Mouse (Mus musculus) liver, embryonic 15.5 days (tissue): ENCODE measurements at regions not wholly inside any gene's neighbourhood (a gene's known extent, or its start where the extent isn't known, plus 50 kb on each side); places are given as distances from the start of the nearest gene placed in this dataset.

Source experiments
- ATAC-seq: fragments of 200-750 bp; cut with Nextera tagmentation; 2 replicates; pipeline ENCODE4 v1.8.0; 2017; ENCODE audit warnings: moderate number of reproducible peaks, mild to moderate bottlenecking, moderate library complexity; ENCODE audit not compliant: insufficient read depth
- H3K27ac ChIP-seq: fragments of 300-500 bp; sonication (generic); replicated peaks from 2 replicates; pipeline ENCODE4 v1.5.1; 2015; ENCODE audit warnings: mild to moderate bottlenecking, inconsistent platforms
- H3K27me3 ChIP-seq: fragments of 300-500 bp; sonication (generic); 2 replicates; pipeline ENCODE4 v1.6.1; 2015; ENCODE audit warnings: mild to moderate bottlenecking, inconsistent platforms
- H3K36me3 ChIP-seq: fragments of 300-500 bp; sonication (generic); replicated peaks from 2 replicates; pipeline ENCODE4 v1.6.1; 2015; ENCODE audit warnings: moderate library complexity, mild to moderate bottlenecking, inconsistent platforms
- H3K4me1 ChIP-seq: fragments of 300-500 bp; sonication (generic); replicated peaks from 2 replicates; pipeline ENCODE4 v1.6.1; 2015; ENCODE audit warnings: inconsistent platforms
- H3K4me2 ChIP-seq: fragments of 300-500 bp; sonication (generic); 2 replicates; pipeline ENCODE4 v1.6.1; 2015; ENCODE audit warnings: moderate library complexity, mild to moderate bottlenecking, inconsistent platforms
- H3K4me3 ChIP-seq: fragments of 300-500 bp; sonication (generic); replicated peaks from 2 replicates; pipeline ENCODE4 v1.5.1; 2015; ENCODE audit warnings: mild to moderate bottlenecking, inconsistent platforms
- H3K9ac ChIP-seq: fragments of 300-500 bp; sonication (generic); 2 replicates; pipeline ENCODE4 v1.6.1; 2015; ENCODE audit warnings: moderate library complexity, mild to moderate bottlenecking, inconsistent platforms
- H3K9me3 ChIP-seq: fragments of 300-500 bp; sonication (generic); replicated peaks from 2 replicates; pipeline ENCODE4 v1.6.1; 2016; ENCODE audit warnings: inconsistent platforms
- WGBS: fragments of 180-500 bp; shearing (Covaris S2); methylation state at CpG from one replicate; pipeline ENCODE4 v1.1.7; 2015; ENCODE audit warnings: mixed read lengths; ENCODE audit not compliant: insufficient replicate concordance; 5-methylcytosine and 5-hydroxymethylcytosine counted together

GRCm38 (mm10) chr12:118784643-118785042 is 61.5 kb upstream of the Sp8 start:
- no peak for ATAC-seq
- no peaks in the 10 kb centered on the region for H3K4me1 ChIP-seq
- 61% methylated on average over 1 of the region's 1 CpGs for WGBS

GRCm38 (mm10) chr12:118781978-118782377 is 64.2 kb upstream of the Sp8 start:
- H3K4me1 ChIP-seq: no peaks in the 10 kb centered on the region
- no peak overlapping the region for H3K9ac ChIP-seq
- ATAC-seq: no peak
- H3K4me2 ChIP-seq: no peak overlapping the region
- H3K36me3 ChIP-seq: no peaks in the 10 kb centered on the region
- H3K9me3 ChIP-seq: no peaks in the 10 kb centered on the region
- no peak overlapping the region for H3K27ac ChIP-seq
- no peaks in the 10 kb centered on the region for H3K27me3 ChIP-seq
- whole genome bisulfite sequencing: 68% methylated on average over 3 of the region's 3 CpGs
- no peak overlapping the region for H3K4me3 ChIP-seq

More at GRCm38 (mm10) chr12:118784643-118785042, 61.5 kb upstream of the Sp8 start:
- H3K27me3 ChIP-seq: no peaks in the 10 kb centered on the region
- no peaks in the 10 kb centered on the region for H3K36me3 ChIP-seq
- H3K4me3 ChIP-seq: no peak overlapping the region
- H3K9me3 ChIP-seq: no peaks in the 10 kb centered on the region
- no peak overlapping the region for H3K4me2 ChIP-seq
- no peak overlapping the region for H3K9ac ChIP-seq
- no peak overlapping the region for H3K27ac ChIP-seq

- no peak for ATAC-seq
- Histone ChIP-seq H3K9ac (no peak overlapping the region), H3K4me2 (no peak overlapping the region), H3K4me1 (no peaks in the 10 kb centered on the region), H3K4me3 (no peak overlapping the region), H3K36me3 (no peaks in the 10 kb centered on the region), H3K27me3 (no peaks in the 10 kb centered on the region), H3K27ac (no peak overlapping the region), H3K9me3 (no peaks in the 10 kb centered on the region)
- WGBS: 31% methylated on average over 1 of the region's 1 CpGs
Observed at GRCm38 (mm10) chr12:118775463-118776064, 70.6 kb upstream of the Sp8 start.

DNA sequence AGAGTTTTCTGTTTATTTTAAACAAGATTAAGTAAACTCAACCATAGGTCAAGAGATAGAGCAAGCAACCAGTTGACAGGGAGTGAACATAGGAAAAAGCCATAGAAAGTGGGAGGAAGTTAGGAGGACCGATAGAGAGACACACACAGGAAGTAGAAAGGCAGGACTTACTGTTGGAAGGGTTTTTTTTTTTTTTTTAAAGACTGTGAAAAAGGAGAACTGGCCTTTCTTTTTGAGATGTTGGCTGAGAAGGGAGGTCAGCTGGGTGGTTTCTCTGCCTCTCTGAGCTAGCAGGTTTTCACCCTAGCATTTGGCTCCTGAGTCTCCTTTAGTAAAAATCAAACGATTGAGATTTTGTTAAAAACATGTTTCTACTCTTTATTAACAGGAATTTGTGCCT is 73.3 kb upstream of the Sp8 start:
- H3K9ac ChIP-seq: no peak overlapping the region
- 27% methylated on average over 2 of the region's 2 CpGs for WGBS
- ATAC-seq: no peak

DNA sequence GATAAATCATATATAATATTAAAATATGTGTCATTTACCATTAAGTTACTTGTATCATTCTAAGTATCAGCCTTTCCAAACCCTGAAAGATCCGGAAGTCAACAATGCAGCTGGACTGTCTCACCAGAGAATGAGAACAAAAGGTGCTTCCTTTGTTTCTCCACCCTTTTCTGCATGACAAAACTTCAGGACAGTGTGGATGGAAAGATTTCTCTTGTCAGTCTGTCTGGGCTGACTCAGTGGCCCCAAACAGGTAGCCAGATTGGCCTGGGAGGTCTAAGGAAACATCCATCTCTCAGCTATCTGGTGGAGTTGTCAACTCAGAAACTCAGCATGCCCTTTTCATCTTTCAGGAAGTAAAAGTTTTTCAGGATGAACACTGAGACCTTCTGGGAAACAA is 79.7 kb upstream of the Sp8 start:
- no peak overlapping the region for H3K27ac ChIP-seq
- no peak overlapping the region for H3K4me3 ChIP-seq
- no peaks in the 10 kb centered on the region for H3K36me3 ChIP-seq
- no peaks in the 10 kb centered on the region for H3K4me1 ChIP-seq
- no peaks in the 10 kb centered on the region for H3K9me3 ChIP-seq
- ATAC-seq: no peak
- no peaks in the 10 kb centered on the region for H3K27me3 ChIP-seq
- no peak overlapping the region for H3K4me2 ChIP-seq
- WGBS: 51% methylated on average over 1 of the region's 1 CpGs
- H3K9ac ChIP-seq: no peak overlapping the region

More for the DNA sequence above, 73.3 kb upstream of the Sp8 start:
- no peaks in the 10 kb centered on the region for H3K27me3 ChIP-seq
- no peaks in the 10 kb centered on the region for H3K4me1 ChIP-seq
- H3K36me3 ChIP-seq: no peaks in the 10 kb centered on the region
- H3K4me2 ChIP-seq: no peak overlapping the region
- H3K9me3 ChIP-seq: no peaks in the 10 kb centered on the region
- no peak overlapping the region for H3K27ac ChIP-seq
- H3K4me3 ChIP-seq: no peak overlapping the region

GRCm38 (mm10) chr12:118754076-118754475 is 92.1 kb upstream of the Sp8 start:
- Histone ChIP-seq H3K9ac (no peak overlapping the region), H3K36me3 (no peaks in the 10 kb centered on the region), H3K4me2 (no peak overlapping the region), H3K4me3 (no peak overlapping the region), H3K9me3 (no peaks in the 10 kb centered on the region), H3K27me3 (no peaks in the 10 kb centered on the region), H3K4me1 (no peaks in the 10 kb centered on the region), H3K27ac (no peak overlapping the region)
- no peak for ATAC-seq
- 31% methylated on average over 2 of the region's 2 CpGs for whole genome bisulfite sequencing

GRCm38 (mm10) chr12:118739103-118739502 is 107.0 kb upstream of the Sp8 start:
- no peak overlapping the region for H3K4me3 ChIP-seq
- no peak for ATAC-seq
- H3K4me2 ChIP-seq: no peak overlapping the region
- no peak overlapping the region for H3K27ac ChIP-seq
- H3K4me1 ChIP-seq: no peaks in the 10 kb centered on the region
- no peaks in the 10 kb centered on the region for H3K36me3 ChIP-seq
- WGBS: 54% methylated on average over 4 of the region's 4 CpGs
- no peaks in the 10 kb centered on the region for H3K27me3 ChIP-seq
- no peak overlapping the region for H3K9ac ChIP-seq
- no peaks in the 10 kb centered on the region for H3K9me3 ChIP-seq

- no peaks in the 10 kb centered on the region for H3K4me1 ChIP-seq
- H3K27ac ChIP-seq: no peak overlapping the region
- H3K9me3 ChIP-seq: no peaks in the 10 kb centered on the region
- H3K4me2 ChIP-seq: no peak overlapping the region
- H3K27me3 ChIP-seq: no peaks in the 10 kb centered on the region
- WGBS: 71% methylated on average over 4 of the region's 4 CpGs
- ATAC-seq: no peak
- no peak overlapping the region for H3K9ac ChIP-seq
- no peak overlapping the region for H3K4me3 ChIP-seq
- no peaks in the 10 kb centered on the region for H3K36me3 ChIP-seq
Observed at GRCm38 (mm10) chr12:118725891-118726290, 120.2 kb upstream of the Sp8 start.

- Histone ChIP-seq H3K9ac (no peak overlapping the region), H3K4me1 (no peaks in the 10 kb centered on the region), H3K27me3 (no peaks in the 10 kb centered on the region), H3K27ac (no peak overlapping the region), H3K9me3 (no peaks in the 10 kb centered on the region), H3K4me2 (no peak overlapping the region), H3K36me3 (no peaks in the 10 kb centered on the region), H3K4me3 (no peak overlapping the region)
- 59% methylated on average over 4 of the region's 4 CpGs for WGBS
- no peak for ATAC-seq
Observed at GRCm38 (mm10) chr12:118719878-118720573, 126.1 kb upstream of the Sp8 start.

GRCm38 (mm10) chr12:118716824-118717223 is 129.3 kb upstream of the Sp8 start:
- no peaks in the 10 kb centered on the region for H3K4me1 ChIP-seq
- 27% methylated on average over 4 of the region's 4 CpGs for WGBS
- no peaks in the 10 kb centered on the region for H3K9me3 ChIP-seq

DNA sequence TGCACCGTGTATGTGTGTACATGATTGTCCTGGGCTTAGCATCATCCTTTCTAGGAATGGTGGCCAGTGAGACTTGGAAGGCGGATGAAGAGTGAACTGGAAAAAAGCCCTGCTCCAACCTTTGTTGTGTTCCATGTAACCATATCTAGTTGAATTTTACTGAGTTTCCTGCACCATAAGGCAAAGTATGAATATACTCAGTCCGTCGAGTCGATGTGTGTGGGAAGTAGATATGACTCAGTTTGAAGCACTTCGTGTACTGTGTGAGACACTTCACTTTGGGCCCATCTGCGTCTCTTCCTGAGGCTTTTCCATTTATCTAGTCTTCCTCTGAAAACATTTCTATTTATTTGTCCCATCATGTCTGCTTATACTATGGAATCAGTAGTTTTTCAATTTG is 139.5 kb upstream of the Sp8 start:
- H3K4me3 ChIP-seq: no peak overlapping the region
- H3K27me3 ChIP-seq: no peaks in the 10 kb centered on the region
- no peaks in the 10 kb centered on the region for H3K4me1 ChIP-seq
- no peaks in the 10 kb centered on the region for H3K9me3 ChIP-seq
- no peaks in the 10 kb centered on the region for H3K36me3 ChIP-seq
- no peak for ATAC-seq
- H3K4me2 ChIP-seq: no peak overlapping the region
- no peak overlapping the region for H3K9ac ChIP-seq
- WGBS: 61% methylated on average over 7 of the region's 7 CpGs
- no peak overlapping the region for H3K27ac ChIP-seq

More at GRCm38 (mm10) chr12:118716824-118717223, 129.3 kb upstream of the Sp8 start:
- Histone ChIP-seq H3K36me3 (no peaks in the 10 kb centered on the region), H3K27me3 (no peaks in the 10 kb centered on the region), H3K4me2 (no peak overlapping the region), H3K27ac (no peak overlapping the region), H3K9ac (no peak overlapping the region), H3K4me3 (no peak overlapping the region)
- no peak for ATAC-seq

DNA sequence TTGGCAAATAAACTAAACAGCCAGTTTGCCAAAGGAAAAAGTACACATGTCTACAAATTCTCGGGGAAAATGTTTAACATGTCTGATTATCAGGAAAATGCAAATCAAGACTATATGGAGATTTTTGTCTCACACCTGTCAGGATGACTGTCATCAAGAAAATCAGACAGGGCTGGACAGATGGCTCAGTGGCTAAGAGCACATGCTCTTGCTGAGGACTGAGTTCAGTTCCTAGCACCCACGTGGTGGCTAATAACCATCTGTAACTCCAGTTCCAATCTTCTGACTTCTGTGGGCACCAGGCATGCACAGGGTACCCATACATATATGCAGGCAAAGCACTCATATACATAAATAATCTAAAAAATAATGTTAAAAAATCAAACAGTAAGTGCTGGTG is 141.3 kb upstream of the Sp8 start:
- Histone ChIP-seq H3K27me3 (no peaks in the 10 kb centered on the region), H3K9ac (no peak overlapping the region), H3K36me3 (no peaks in the 10 kb centered on the region), H3K4me3 (no peak overlapping the region), H3K4me1 (no peaks in the 10 kb centered on the region), H3K9me3 (no peaks in the 10 kb centered on the region), H3K27ac (no peak overlapping the region), H3K4me2 (no peak overlapping the region)
- no peak for ATAC-seq
- WGBS: 48% methylated on average over 2 of the region's 2 CpGs
